Mouse (Mus musculus) v-Abl transformed pro-B cells (cell line): ENCODE results near the gene Med22.

ENCODE experiments used
- in situ Hi-C, 2 experiments: fragments of 400-800 bp; cut with MboI; formaldehyde crosslinking; loops; one replicate each; pipeline ENCODE4 v1.15.1; 2025; ENCODE audit not compliant: unreplicated experiment in 2 of 2

The Med22 gene

DNA sequence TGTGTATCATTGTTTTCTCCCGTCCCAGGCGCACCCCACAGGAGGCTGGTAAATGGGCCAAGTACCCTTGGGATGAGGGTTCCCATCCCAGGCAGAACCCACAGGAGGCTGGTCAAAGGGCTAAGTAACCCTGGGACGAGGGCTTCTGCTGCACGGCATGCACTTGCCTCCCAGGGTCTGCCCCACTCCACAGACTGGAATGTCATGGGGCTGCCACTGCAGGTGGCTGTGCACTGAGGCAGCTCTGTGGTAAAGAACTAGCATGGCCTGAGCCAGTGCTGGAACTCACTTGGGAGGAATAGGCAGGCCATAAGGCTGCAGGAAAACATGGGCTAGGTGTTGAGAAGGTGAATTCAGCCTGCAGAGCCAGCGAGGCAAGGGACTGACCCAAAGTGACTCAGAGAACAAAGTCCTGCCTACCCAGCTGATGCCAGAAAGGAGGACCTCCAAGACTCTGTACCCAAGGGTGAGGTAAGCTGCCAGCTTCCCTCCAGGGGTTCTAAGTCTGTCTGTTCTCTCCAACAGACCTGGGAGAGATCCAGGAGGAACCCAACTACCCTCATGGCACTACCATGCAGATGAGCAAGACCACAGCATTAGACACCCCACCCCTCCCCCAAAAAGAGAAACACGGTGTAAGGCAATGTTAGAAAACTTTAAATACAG is 9.8 kb upstream of the Med22 start:
- in situ Hi-C loops: loop anchor here (25.0 kb wide), 3 partner anchors 608 to 1658 kb away; partner anchors contain the start of genes Anapc2 (in 1 of the 2), C8g (in 1 of the 2), Fbxw5 (in 1 of the 2) and Gpsm1 (in 1 of the 2)

DNA sequence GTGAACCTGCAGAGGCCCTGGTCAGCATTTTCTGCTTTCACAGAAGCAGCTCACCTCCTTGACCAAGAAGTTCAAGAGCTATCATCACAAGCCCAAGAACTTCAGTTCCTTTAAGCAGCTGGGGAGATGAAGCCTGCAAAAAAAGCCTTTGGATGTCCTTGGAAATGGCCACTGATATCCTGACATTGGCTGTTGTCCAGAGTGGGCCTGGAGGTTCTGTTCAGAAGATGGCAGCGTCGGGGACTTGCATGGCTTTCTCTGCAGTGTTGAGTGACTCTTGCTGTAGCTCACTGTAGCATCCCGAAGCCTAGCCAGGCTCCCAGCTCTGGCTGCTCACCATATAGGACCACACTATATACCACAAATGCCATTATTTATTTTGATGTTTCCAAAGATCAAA is 9.2 kb upstream of the Med22 start:
- in situ Hi-C loops: loop anchor here (25.0 kb wide), 3 partner anchors 607 to 1657 kb away; partner anchors contain the start of genes Anapc2 (in 1 of the 2), C8g (in 1 of the 2), Fbxw5 (in 1 of the 2) and Gpsm1 (in 1 of the 2)

DNA sequence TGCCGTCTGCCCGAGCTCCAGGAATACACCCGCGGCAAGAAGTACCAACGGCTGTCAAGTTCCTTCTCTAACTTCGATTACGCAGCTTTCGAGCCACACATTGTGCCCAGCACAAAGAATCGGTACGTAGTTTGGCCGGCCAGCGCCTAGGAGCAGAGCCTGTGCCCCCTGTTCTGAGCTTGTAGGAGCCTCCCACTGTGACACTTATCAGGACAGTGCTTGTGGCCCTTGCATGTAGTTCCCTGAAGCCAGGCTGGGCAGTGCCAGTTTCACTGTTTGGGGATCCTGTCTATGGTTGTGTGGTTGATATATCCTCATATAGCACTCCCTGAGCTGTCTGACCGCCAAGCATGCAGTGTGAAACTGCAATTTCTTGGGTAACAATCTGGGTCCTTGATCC is 6.3 kb upstream of the Med22 start:
- in situ Hi-C loops: loop anchor here (25.0 kb wide), 3 partner anchors 604 to 1654 kb away; partner anchors contain the start of genes Anapc2 (in 1 of the 2), C8g (in 1 of the 2), Fbxw5 (in 1 of the 2) and Gpsm1 (in 1 of the 2)

DNA sequence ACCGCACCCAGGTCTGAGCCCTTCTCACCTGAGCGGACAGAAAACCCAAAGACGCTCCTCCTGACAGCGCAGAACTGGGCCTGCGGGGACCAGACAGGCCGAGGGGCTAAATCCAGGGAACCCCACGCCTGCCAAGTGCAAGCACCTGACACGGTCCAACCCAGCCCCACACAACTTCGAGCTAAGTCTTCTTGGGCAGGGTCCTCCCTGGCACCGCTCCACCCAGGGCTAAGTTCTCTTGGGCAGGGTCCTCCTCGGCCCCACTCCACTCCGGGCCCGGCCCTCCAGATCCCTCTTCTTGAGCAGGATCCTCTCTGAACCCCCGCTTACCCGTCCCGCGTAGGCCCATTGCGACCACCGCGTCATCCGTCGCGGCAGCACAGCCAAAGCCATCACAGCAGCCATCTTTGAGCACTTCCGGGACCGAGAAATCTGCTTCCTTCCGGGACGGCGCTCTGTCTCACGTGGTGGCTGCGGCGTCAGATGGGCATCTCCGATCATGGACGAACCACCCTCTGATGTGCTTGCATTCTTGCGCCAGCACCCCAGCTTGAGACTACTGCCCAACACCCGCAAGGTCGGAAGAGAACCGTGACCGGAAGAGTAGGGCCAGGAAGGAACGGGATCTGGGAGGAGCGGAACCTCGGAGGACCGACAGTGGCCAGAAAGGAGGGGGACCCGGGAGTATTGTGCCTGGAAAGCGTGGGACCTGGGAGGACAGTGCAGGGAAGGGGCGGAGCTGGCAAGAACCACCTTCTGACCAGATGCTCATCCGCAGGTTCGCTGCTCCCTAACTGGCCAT is 5.7 kb upstream of the Med22 start, which contains the start of the genes Surf2 and Surf1:
Surf2 (plus strand) TSS at position 441 of the 802 bp plus-strand sequence.
Surf1 (minus strand) TSS at position 604 of the 802 bp plus-strand sequence.
- in situ Hi-C loops: loop anchor here (25.0 kb wide), 3 partner anchors 604 to 1654 kb away; partner anchors contain the start of genes Anapc2 (in 1 of the 2), C8g (in 1 of the 2), Fbxw5 (in 1 of the 2) and Gpsm1 (in 1 of the 2)

DNA sequence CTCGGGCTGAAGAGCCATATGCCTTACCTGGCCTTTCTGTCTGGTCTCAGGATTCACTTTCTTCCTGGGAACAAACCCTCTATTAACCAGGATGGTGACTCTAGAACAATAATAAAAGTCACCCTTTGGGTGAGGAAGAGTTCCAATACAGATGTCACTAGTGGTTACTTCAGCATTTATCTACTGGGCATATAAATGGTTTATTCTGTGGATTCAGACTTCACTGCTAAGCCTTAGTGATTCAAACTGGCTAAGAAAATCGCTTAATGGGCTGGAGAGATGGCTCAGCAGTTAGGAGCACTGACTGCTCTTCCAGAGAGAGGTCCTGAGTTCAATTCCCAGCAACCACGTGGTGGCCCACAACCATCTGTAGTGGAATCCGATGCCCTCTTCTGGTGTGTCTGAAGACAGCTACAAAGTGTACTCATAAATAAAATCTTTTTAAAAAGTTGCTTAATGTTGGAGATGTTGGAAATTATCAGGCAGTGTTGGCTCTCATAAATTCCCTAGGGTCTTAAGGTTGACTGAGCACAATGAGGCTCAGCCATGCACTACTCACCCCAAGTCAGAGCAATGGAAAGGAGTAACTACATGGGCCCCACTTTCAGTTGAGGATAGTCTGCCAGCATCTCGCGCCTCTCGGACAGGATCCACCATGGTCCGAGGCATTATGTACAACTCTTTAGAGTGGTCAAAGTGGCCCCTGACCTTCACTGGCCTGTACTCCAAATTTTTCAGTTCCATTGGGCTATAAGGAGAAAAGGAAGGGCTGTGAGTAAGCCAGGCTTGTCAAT is 3.9 kb upstream of the Med22 start:
- in situ Hi-C loops: loop anchor here (25.0 kb wide), 3 partner anchors 602 to 1652 kb away; partner anchors contain the start of genes Anapc2 (in 1 of the 2), C8g (in 1 of the 2), Fbxw5 (in 1 of the 2) and Gpsm1 (in 1 of the 2)

DNA sequence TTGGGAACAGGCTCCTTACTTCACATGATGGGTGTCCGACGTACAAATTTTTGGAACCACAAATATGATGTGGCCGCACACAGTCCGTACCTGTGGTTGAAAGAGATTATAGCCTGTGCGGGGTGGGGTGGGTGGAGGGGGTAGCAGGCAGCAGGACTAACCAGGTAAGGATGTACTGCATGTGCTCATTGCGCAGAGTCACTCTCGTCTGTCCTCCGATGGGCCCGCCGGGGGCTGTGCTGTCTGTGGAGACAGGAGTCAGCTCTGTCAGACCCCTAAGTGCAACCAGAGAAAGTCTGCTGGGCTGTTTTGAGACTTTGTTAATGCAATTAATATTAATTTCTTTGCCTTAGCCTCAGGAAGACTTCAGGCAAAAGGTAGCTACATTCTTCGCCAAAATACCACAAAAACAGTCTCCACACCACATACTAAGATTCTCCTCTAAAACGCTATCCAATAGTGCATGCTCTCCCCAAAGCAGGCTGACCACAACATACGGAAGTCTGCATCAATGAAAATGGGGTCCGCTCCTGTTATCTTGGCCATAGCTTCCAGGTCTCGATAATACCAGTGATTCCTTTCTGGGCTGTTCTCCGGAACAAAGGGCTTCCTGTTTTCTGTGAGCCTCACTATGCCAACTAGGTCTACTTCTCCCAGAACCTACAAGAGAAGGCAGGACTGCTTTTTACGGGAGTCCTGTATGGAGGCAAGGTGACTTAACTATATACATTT is 3.1 kb upstream of the Med22 start:
- in situ Hi-C loops: loop anchor here (25.0 kb wide), 3 partner anchors 601 to 1651 kb away; partner anchors contain the start of genes Anapc2 (in 1 of the 2), C8g (in 1 of the 2), Fbxw5 (in 1 of the 2) and Gpsm1 (in 1 of the 2)

DNA sequence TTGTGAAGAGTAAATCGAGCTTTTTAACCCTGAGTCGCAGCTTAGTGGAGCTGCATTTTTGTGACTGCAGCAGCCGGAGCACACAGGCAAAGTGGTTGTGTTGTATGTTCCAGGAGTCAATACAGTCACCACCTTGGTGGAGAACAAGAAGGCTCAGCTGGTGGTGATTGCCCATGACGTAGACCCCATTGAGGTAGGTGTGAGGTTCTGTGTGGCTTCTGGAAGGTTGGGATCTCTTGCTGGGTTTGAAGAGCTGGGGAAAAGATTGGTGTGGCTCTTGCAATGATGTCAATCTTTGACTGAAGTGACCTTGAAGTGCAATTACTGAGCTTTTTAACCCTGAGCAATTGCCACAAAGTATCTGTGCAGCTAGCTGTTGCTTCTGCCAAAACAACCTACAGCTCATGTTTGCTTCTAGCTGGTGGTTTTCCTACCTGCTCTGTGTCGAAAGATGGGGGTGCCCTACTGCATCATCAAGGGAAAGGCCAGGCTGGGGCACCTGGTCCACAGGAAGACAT is 1.8 kb upstream of the Med22 start:
- in situ Hi-C loops: loop anchor here (25.0 kb wide), 3 partner anchors 600 to 1650 kb away; partner anchors contain the start of genes Anapc2 (in 1 of the 2), C8g (in 1 of the 2), Fbxw5 (in 1 of the 2) and Gpsm1 (in 1 of the 2)

DNA sequence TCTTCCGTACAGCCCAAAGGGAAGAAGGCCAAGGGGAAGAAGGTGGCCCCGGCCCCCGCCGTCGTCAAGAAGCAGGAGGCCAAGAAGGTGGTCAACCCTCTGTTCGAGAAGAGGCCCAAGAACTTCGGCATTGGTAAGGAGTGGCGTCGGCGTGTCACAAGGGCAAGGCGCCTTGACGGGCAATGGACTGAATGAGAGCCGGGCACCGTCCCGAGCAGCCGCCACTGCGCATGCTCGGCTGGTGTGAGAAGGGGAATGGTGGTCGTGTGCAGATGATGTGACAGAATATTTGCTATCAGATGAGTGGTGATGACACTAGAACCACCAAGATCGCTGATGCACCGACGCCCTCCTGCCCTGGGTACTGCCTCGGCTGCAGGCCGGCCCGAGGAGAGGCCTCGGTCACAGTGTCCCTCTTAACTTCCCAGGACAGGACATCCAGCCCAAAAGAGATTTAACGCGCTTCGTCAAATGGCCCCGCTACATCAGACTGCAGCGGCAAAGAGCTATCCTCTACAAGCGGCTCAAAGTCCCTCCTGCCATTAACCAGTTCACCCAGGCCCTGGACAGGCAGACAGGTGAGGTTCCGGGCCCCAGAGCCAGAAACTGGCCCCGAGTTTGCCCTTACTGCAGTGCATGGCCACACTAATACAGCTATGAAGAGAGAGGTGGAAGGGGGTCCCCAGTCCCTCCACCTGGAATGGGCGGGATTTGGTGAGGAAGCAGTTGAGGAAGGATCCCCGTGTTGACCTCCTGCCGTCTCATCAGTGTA is 703 bp upstream of the Med22 start:
- in situ Hi-C loops: loop anchor here (25.0 kb wide), 3 partner anchors 599 to 1649 kb away; partner anchors contain the start of genes Anapc2 (in 1 of the 2), C8g (in 1 of the 2), Fbxw5 (in 1 of the 2) and Gpsm1 (in 1 of the 2)

DNA sequence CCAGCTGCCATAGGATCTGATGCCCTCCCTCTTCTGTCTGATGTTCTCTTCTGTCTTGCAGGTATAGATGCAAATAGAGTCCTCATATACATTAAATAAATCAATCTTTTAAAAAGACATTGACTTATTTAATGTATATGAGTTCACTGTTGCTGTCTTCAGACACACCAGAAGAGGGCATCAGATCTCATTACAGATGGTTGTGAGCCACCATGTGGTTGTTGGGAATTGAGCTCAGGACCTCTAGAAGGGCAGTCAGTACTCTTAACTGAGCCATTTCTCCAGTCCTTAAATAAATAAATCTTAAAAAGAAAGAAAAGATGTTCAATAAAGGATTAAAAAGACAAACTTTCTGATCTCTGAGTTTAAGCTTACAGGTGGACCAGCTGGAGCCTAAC is 1.1 kb downstream of the Med22 start:
- in situ Hi-C loops: loop anchor here (5.0 to 25.0 kb wide), 6 partner anchors 267 to 1647 kb away; partner anchors contain the start of genes Anapc2 (in 1 of the 2), C8g (in 1 of the 2), Fbxw5 (in 1 of the 2) and Gpsm1 (in 1 of the 2)

DNA sequence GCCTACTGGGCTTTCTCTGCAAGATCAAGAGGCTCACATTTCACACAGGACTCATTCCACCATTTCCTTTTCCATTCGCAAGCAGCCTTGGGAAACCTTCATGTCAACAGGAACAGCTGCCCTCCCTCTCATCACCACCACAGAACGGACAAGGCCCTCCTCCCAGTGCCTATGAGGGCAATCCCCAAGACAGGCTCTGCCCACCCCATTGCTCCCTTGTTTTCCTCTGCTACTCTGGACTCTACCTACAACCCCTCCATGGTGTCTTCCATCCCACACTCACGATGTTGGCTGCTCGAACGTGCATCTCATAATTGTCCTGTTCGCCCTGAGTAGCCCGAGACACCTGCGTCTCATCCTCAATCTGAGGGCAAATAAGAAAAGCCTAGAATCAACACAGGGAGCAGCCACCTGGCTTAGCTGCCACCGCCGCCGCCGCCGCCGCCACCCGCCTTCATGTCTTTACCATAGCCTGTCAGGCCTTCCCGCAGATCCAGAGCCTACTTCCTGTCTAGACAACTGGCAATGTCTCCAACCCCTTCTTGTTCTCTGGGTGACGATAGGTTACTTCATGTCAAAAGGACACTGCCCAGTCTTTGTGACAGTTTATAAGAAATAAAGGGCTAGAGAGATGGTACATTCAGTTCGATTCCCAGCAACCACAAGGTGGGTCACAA is 1.6 kb downstream of the Med22 start:
- in situ Hi-C loops: loop anchor here (5.0 to 25.0 kb wide), 6 partner anchors 267 to 1647 kb away; partner anchors contain the start of genes Anapc2 (in 1 of the 2), C8g (in 1 of the 2), Fbxw5 (in 1 of the 2) and Gpsm1 (in 1 of the 2)

DNA sequence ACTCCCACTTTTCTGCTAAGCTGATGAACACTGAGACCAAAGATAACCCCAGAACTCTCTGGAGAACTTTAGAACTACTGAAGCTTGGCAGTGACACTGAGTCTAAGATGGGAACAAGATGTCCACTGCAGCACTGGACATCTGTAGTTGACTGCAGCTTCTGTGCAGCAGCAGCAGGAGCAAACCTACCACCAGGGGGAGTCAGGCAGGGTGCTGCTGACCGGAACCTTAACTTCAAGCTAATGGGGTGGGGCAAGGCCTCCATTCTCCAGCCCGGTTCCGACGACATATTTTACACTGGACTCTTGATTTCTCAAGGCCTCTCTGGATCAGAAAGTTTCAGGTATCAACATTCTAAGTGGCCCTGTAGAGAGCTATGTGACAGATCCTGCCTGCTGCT is 3.4 kb downstream of the Med22 start:
- in situ Hi-C loops: loop anchor here (5.0 to 25.0 kb wide), 6 partner anchors 265 to 1645 kb away; partner anchors contain the start of genes Anapc2 (in 1 of the 2), C8g (in 1 of the 2), Fbxw5 (in 1 of the 2) and Gpsm1 (in 1 of the 2)

DNA sequence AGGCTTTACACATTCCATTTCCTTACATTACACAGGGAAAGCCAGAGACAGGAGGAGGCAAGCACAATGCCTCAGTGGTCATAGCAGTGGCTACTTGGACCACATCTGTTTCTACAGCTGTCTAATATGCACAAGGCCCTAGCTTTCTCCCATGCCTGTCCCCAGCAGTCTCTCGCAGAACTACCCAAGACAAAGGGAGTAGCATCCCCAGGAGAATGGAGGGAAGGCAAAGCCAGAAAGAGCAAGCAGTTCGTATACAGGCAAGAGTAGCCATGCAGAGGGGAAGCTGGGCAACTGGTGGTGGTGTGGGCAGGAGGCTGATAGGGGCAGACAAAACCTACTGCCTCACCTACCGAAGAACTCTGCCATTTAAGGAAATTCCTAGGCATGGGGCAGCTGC is 4.0 kb downstream of the Med22 start:
- in situ Hi-C loops: loop anchor here (5.0 to 25.0 kb wide), 6 partner anchors 264 to 1644 kb away; partner anchors contain the start of genes Anapc2 (in 1 of the 2), C8g (in 1 of the 2), Fbxw5 (in 1 of the 2) and Gpsm1 (in 1 of the 2)

DNA sequence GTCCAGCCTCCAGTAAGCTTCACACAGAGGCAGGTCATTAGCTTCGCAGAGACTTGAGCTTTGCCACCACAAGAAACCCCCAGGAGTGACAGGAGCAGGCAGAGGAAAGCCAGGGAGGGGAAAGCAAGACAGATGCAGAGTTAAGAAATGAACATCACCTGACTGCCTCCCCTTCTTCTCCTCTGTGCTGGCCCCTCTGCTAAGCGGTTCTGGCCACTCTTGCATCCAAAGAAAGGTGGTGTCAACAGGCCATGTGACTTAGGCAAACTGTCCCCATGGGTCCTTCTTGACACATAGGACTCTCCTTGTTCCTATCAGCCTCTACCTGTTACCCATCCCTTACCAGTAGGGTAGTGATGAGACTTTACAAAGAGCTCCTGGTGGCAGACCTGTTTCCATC is 4.5 kb downstream of the Med22 start:
- in situ Hi-C loops: loop anchor here (5.0 to 25.0 kb wide), 6 partner anchors 264 to 1644 kb away; partner anchors contain the start of genes Anapc2 (in 1 of the 2), C8g (in 1 of the 2), Fbxw5 (in 1 of the 2) and Gpsm1 (in 1 of the 2)

DNA sequence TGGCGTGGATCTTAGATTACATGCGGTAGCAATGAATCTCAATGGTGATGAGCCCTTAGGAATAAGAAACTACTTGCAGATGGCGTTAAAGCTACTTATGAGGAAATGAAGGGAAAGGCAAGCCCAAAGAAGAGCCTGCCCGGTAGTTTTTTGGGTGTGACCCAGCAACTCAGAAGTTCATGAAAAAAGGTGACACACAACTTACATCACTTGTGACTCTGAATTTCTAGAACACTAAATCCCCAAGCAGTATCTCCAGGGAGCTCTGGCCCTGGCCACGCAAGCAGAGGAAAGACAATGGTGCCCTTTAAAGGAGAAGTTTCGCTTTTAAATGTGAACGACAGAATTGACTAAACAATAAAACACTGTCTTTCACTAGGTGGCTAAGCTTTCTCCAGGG is 7.2 kb downstream of the Med22 start:
- in situ Hi-C loops: loop anchor here (5.0 to 25.0 kb wide), 6 partner anchors 456 to 1641 kb away; partner anchors contain the start of genes Sec16a (in 2 of the 2), Anapc2 (in 1 of the 2), C8g (in 1 of the 2) and Fbxw5 (in 1 of the 2)

DNA sequence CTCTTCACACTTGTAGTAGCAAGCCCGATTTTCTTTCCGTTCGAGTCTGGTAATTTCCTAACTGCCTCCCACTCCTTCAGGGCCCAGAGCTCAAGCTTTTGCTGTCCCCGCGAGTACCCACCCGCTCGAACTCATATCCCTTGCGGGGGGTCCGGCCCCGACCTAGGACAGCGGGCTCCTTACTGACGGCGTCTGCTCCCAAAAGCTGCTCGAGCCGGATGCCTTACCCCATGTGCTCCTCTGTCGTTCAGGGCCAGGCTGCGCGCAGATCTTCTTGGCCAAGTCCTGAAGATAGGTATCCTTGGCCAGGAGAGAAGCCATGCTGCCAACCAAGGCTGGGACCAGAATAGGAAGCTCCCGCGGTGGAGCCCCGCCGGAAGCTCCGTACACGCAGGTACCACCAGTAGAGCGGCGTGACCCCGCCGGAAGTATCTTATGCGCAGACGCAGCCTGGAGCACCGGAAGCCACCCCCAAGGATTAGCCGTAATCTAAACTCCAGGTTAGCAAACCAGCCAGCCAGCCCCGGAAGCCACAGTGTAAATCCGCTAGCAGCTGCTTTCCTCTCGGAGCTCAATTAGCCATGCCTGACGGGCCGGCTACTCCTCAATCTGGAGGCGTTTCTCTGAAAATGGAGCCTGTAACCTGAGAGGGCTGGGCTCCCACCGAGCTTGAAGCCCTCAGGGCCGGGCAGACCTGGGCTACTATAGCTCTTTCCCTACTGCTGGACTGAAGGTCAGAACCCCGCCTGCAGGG is 7.8 kb downstream of the Med22 start, which contains the start of gene Surf6:
Surf6 (minus strand) TSS at position 413 of the 754 bp plus-strand sequence.
- in situ Hi-C loops: loop anchor here (5.0 to 25.0 kb wide), 6 partner anchors 455 to 1640 kb away; partner anchors contain the start of genes Sec16a (in 2 of the 2), Anapc2 (in 1 of the 2), C8g (in 1 of the 2) and Fbxw5 (in 1 of the 2)
